Mouse (Mus musculus) adipocyte (in vitro differentiated cells): ENCODE measurements around the gene S100a3.

ENCODE experiments used
- DNase-seq: peaks from one replicate; pipeline ENCODE4 v3.0.0-alpha.2; 2016; ENCODE audit warnings: low spot score

S100a3 gene

GRCm38 (mm10) chr3:90560008-90560628 lies at the start of gene S100a3:
Gene S100a3, plus strand, starts transcription at chr3:90560578.
- DNase-seq = no peak

- no peak for DNase-seq
Observed at GRCm38 (mm10) chr3:90512276-90512675, 48.1 kb upstream of the S100a3 start.

- no peak for DNase-seq
Observed at GRCm38 (mm10) chr3:90512948-90513642, 47.3 kb upstream of the S100a3 start.

- DNase-seq = peak; percentile 89
Observed at GRCm38 (mm10) chr3:90513796-90514590, 46.4 kb upstream of the S100a3 start, which contains the start of the genes S100a1 and S100a13. Gene S100a1, minus strand, starts transcription at chr3:90514392. Gene S100a13, plus strand, starts transcription at chr3:90514435.

DNA sequence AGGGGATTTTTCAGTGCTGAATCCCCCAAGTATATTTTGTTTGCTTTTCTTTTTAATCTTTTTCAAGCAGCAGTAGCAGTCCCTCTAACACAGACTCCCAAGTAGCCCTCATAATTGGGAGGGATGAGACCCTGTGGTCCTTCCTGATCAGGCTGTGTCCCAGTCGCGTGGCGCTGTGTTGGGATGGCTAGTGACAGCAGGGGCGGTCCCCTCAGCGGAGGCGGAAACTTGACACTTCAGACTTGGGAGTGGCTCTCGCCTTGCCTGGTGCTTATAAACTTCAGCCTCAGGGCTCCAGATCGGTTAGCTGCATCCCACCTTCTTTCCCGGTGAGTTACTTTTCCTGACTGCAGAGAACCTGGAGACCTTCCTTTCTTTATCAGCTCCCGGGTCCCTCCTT lies 45.7 kb upstream of the S100a3 start:
- peak; percentile 79 for DNase-seq

DNA sequence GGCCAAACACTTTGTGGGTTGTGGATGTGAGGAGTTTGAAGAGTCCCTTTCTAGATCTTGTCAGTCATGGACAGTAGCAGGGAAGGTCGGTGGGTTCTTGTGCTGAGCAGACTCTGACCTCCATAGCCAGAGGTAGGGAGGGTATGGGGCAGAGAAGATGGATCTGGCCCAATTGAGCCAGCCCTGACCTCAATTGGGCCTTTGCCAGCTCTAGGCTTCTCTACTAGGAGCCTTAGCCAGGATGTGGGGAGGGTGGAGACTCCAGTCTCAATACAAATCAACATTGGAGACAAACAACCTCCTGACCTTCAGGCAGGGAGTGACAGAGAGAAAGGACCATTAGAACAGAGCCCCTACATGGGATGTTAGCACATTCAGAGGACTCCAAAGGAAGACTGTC lies 45.1 kb upstream of the S100a3 start:
- DNase-seq = peak; percentile 71

- no peak for DNase-seq
Observed at GRCm38 (mm10) chr3:90515789-90516188, 44.6 kb upstream of the S100a3 start.

- no peak for DNase-seq
Observed at GRCm38 (mm10) chr3:90517711-90518110, 42.7 kb upstream of the S100a3 start.

DNA sequence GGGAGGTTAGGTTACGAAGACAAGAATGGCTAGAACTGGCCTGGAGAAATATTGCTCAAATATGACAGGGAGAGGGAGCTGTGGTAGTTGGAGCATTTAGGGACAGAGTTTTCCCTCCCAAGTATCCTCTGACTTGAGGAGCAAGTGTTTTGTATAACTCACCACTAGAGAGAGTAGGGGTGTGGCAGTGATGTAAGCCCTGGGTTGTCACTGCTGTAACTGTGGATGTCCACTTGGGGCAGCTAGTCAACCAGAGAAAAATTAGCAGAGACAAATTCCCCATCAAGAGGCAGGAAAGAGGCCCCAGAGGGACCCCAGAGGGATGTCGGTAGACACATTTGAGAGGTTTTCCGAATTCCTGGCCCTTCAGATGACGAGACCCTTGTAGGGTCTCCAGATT lies 35.0 kb upstream of the S100a3 start:
- peak; percentile 84 for DNase-seq

GRCm38 (mm10) chr3:90526076-90526475 lies 34.3 kb upstream of the S100a3 start:
- DNase-seq = no peak

DNA sequence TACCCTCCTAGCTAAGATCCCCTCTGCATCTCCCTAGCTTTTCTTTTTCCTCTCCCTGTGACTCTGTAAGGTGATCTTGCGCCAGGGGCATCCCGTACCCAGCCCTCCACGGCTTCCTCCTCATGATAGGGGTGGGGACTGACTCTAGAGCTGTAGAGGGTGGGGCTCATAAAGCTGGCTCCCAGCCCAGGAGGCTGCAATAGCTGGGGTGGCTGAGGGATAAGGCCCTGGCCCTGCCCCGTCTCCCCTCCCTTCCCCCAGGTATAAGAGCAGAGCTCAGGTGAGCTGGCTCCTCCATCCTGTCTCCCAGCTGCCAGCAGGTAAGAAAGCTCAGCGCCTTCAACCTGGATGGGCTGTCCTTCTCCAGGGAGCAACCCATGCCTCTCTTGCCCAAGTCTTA lies 33.8 kb upstream of the S100a3 start, which contains the start of gene S100a14:
S100a14 (plus strand) TSS at position 277 of the 400 bp plus-strand sequence.
- DNase-seq = no peak

- DNase-seq = no peak
Observed at GRCm38 (mm10) chr3:90527291-90527873, 33.0 kb upstream of the S100a3 start.

DNA sequence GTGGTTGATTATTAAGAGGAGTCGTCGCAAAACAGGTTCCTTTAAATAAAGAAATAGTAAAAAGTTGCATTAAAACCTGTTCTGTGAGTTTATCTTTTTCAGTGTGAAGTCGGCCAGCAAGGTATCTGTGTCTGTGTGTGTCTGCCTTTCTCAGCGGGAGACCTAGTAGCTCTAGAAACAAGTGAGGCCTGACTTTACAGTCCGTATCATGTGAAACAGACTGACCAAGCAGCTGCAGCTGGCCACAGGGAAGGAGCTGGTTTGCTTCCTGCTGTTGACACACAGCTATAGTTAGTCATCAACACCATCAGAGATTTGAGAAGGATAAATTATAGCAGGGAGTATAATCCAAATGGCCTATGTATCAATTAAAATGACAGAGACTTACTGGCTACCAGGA lies 28.7 kb upstream of the S100a3 start:
- DNase-seq = no peak

- DNase-seq = no peak
Observed at GRCm38 (mm10) chr3:90535446-90535845, 24.9 kb upstream of the S100a3 start.

DNA sequence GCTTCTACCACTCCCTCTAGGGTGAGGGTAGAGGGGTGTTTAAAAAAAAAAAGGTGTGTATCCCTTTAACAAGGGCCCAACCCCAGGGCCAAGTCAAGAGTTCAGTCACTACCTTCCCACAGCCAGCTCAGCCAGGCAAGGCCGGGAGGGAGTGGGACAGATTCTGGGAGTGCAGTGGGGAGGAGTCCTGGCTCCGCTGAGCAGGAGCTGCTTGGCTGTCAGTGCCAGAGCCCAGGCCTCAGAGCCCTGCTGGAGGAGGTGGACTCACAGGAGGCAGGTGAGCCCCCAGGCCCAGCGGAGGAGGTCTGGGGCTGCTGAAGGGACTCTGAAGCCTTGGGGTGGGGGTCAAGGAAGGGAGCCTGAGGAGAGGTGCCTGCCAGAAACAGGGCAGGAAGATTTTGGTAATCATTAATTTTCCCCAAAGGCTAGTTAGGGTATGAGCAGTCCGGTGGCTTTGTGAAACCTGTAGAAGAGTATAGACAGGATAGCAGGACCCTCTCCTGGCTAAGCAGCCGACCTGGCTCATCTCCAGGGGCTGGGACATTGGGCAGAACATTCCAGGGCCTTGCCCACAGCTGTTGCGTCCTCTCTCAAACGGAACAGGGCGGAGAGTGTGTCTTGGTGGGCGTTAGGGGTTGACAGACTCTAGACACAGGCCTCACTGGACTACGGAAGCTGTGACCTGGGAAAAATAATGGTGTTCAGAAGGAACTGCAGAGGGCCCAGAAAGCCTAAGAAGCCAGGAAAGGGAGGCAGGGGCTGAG lies 23.1 kb upstream of the S100a3 start, which contains the start of gene S100a16:
S100a16 (plus strand) TSS at position 114 of the 764 bp plus-strand sequence.
- DNase-seq = peak; percentile 87

- no peak for DNase-seq
Observed at GRCm38 (mm10) chr3:90537905-90538296, 22.5 kb upstream of the S100a3 start.

GRCm38 (mm10) chr3:90540904-90541303 lies 19.5 kb upstream of the S100a3 start:
- no peak for DNase-seq

GRCm38 (mm10) chr3:90549676-90550420 lies 10.5 kb upstream of the S100a3 start:
- peak; percentile 46 for DNase-seq

GRCm38 (mm10) chr3:90550421-90550790 lies 10.0 kb upstream of the S100a3 start:
- DNase-seq = no peak

DNA sequence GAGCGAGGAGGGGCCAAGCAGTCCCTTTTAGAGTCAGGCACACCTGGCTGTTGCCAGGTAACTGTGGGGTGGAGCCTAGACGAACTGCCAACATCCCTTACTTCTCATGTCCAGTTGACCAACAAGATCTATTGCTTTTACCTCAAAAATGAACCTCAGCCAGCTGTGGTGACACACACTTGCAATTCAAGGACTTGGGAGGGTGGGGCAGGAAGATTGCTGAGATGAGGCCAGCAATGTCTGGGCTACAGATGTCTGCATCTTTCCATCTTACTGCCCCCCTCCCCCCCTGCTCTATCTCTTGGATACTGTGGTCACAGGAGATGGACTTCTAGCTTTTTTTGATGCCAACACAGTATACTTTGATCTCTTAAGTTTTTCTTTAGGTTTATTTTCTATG lies 8.1 kb upstream of the S100a3 start:
- DNase-seq = no peak

DNA sequence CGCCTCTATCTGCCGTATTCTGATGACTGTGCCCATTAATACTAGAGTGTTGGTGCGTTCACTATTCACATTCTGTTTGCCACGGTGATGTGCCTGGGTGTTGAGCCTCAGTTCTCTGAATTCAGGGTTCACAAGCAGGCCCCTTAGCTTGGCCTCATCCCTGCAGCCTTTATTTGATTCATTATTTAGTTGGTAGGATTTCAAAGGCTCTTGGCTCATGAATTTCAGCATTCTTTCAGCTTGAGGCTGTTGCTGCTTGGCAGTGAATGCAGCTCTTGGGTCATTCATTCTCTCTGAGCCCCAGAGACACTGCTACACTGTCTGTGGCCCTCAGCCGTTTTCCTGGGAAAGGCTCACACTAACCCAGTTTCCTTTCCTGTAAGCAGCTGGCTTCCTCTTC lies 4.4 kb upstream of the S100a3 start:
- peak; percentile 85 for DNase-seq
